Mouse (Mus musculus) forebrain, postnatal 0 days (tissue): ENCODE measurements around the gene Tango6. TPM values are rescaled to one million over a fixed set of nuclear protein-coding genes. Genes with fewer than 3 reads are reported as not detected.

Experiments
- ATAC-seq: fragments of 200-750 bp; cut with Nextera tagmentation; 2 replicates; pipeline ENCODE4 v1.8.0; 2017; ENCODE audit warnings: mild to moderate bottlenecking, moderate library complexity
- DNase-seq: peaks from one replicate; pipeline ENCODE4 v3.0.0-alpha.2; 2015
- H3K27ac ChIP-seq: fragments of 300-500 bp; sonication (generic); 2 replicates; pipeline ENCODE4 v1.5.1; 2014; ENCODE audit warnings: low read depth, mild to moderate bottlenecking, antibody characterized with exemption, low read length, moderate library complexity, mixed read lengths
- H3K27me3 ChIP-seq: fragments of 300-500 bp; sonication (generic); 2 replicates; pipeline ENCODE4 v1.6.1; 2014; ENCODE audit warnings: mild to moderate bottlenecking, low read length, mixed read lengths; ENCODE audit not compliant: insufficient read depth
- H3K36me3 ChIP-seq: fragments of 300-500 bp; sonication (generic); 2 replicates; pipeline ENCODE4 v1.6.1; 2014; ENCODE audit warnings: mild to moderate bottlenecking, moderate library complexity; ENCODE audit not compliant: insufficient read depth
- H3K4me1 ChIP-seq: fragments of 300-500 bp; sonication (generic); 2 replicates; pipeline ENCODE4 v1.6.1; 2014; ENCODE audit warnings: antibody characterized with exemption; ENCODE audit not compliant: insufficient read depth
- H3K4me2 ChIP-seq: fragments of 300-500 bp; sonication (generic); 2 replicates; pipeline ENCODE4 v1.6.1; 2014; ENCODE audit warnings: low read depth, mild to moderate bottlenecking, moderate library complexity
- H3K4me3 ChIP-seq: fragments of 300-500 bp; sonication (generic); 2 replicates; pipeline ENCODE4 v1.5.1; 2014; ENCODE audit warnings: low read depth, low read length, mixed read lengths
- H3K9ac ChIP-seq: fragments of 300-500 bp; sonication (generic); 2 replicates; pipeline ENCODE4 v1.6.1; 2014; ENCODE audit warnings: mild to moderate bottlenecking
- H3K9me3 ChIP-seq: fragments of 300-500 bp; sonication (generic); 2 replicates; pipeline ENCODE4 v1.6.1; 2016; ENCODE audit warnings: low read length
- CTCF ChIP-seq: sonication (generic); IDR thresholded peaks from 2 replicates; pipeline ENCODE4 v1.5.1; 2016; ENCODE audit warnings: antibody characterized with exemption, control low read depth, low read depth
- WGBS: fragments of 180-500 bp; shearing (Covaris S2); extraction: QIAGEN DNeasy Blood & Tissue Kit; methylation state at CpG from one replicate; pipeline ENCODE4 v1.1.7; 2014; 5-methylcytosine and 5-hydroxymethylcytosine counted together
- polyA plus RNA-seq: library from polyadenylated mRNA; unstranded; fragments of >200 nt; fragmentation: Nextera tagmentation; extraction: Ambion mirVana; gene quantifications from 2 replicates; pipeline ENCODE4 v1.2.1, GENCODE M21; 2015
- total RNA-seq: library from RNA; depleted of rRNA; stranded (reverse); fragments of >200 nt; gene quantifications from 2 replicates; pipeline ENCODE4 v1.2.3, GENCODE M21; 2014

Gene Tango6
- total and polyA plus RNA-seq, 2 experiments from 2014 or later = 3.8 to 7.5 TPM

- 85% methylated on average over 6 of the region's 6 CpGs for WGBS
- no peaks in the 10 kb centered on the region for H3K27me3 ChIP-seq
- no peak overlapping the region for H3K4me3 ChIP-seq
- no peak overlapping the region for H3K4me2 ChIP-seq
- H3K36me3 ChIP-seq = no peaks in the 10 kb centered on the region
- H3K9me3 ChIP-seq = no peaks in the 10 kb centered on the region
- DNase-seq = no peak
- H3K9ac ChIP-seq = no peak overlapping the region
- ATAC-seq = no peak
- no peaks in the 10 kb centered on the region for H3K4me1 ChIP-seq
- no peak for TF ChIP-seq CTCF
- H3K27ac ChIP-seq = no peak overlapping the region
Measured at GRCm38 (mm10) chr8:106828921-106829320, 146.1 kb downstream of the Tango6 start.

- DNase-seq (no peak), ATAC-seq (no peak)
- Histone ChIP-seq H3K4me1 (no peaks in the 10 kb centered on the region), H3K9ac (no peak overlapping the region), H3K27me3 (no peaks in the 10 kb centered on the region), H3K4me2 (no peak overlapping the region), H3K9me3 (no peaks in the 10 kb centered on the region), H3K4me3 (no peak overlapping the region), H3K36me3 (no peaks in the 10 kb centered on the region), H3K27ac (no peak overlapping the region)
- no peak for TF ChIP-seq CTCF
- WGBS = 68% methylated on average over 5 of the region's 5 CpGs
Measured at GRCm38 (mm10) chr8:106829526-106830045, 146.7 kb downstream of the Tango6 start.

GRCm38 (mm10) chr8:106834899-106835298 lies 152.0 kb downstream of the Tango6 start:
- H3K9me3 ChIP-seq = no peaks in the 10 kb centered on the region
- H3K9ac ChIP-seq = no peak overlapping the region
- no peak overlapping the region for H3K4me2 ChIP-seq
- H3K27ac ChIP-seq = no peak overlapping the region
- peaks cover 7% of the 10 kb centered on the region; the same call in 1 of the 2 replicates for H3K4me1 ChIP-seq
- DNase-seq = no peak
- H3K27me3 ChIP-seq = no peaks in the 10 kb centered on the region
- WGBS = 86% methylated on average over 1 of the region's 1 CpGs
- H3K36me3 ChIP-seq = no peaks in the 10 kb centered on the region
- ATAC-seq = no peak
- no peak for TF ChIP-seq CTCF
- no peak overlapping the region for H3K4me3 ChIP-seq

- 88% methylated on average over 6 of the region's 6 CpGs for WGBS
- DNase-seq = no peak
- TF ChIP-seq CTCF = no peak
Measured at GRCm38 (mm10) chr8:106836525-106836924, 153.7 kb downstream of the Tango6 start.

GRCm38 (mm10) chr8:106838803-106839202 lies 155.9 kb downstream of the Tango6 start:
- ATAC-seq (no peak), DNase-seq (no peak)
- WGBS = 78% methylated on average over 6 of the region's 6 CpGs
- peak overlapping the region; percentile 79 for H3K27ac ChIP-seq
- no peak overlapping the region for H3K4me3 ChIP-seq
- H3K4me1 ChIP-seq = peaks cover 7% of the 10 kb centered on the region; the same call in 1 of the 2 replicates
- no peaks in the 10 kb centered on the region for H3K27me3 ChIP-seq
- 0 out of 2 replicates have a peak overlapping the region, but pooled peaks have one; percentile 39 for H3K9ac ChIP-seq
- H3K36me3 ChIP-seq = no peaks in the 10 kb centered on the region
- H3K9me3 ChIP-seq = no peaks in the 10 kb centered on the region
- TF ChIP-seq CTCF = no peak
- no peak overlapping the region for H3K4me2 ChIP-seq

More at GRCm38 (mm10) chr8:106836525-106836924, 153.7 kb downstream of the Tango6 start:
- no peak overlapping the region for H3K27ac ChIP-seq
- no peak overlapping the region for H3K4me2 ChIP-seq
- peaks cover 7% of the 10 kb centered on the region; the same call in 1 of the 2 replicates for H3K4me1 ChIP-seq
- H3K9ac ChIP-seq = no peak overlapping the region
- H3K4me3 ChIP-seq = no peak overlapping the region
- no peaks in the 10 kb centered on the region for H3K9me3 ChIP-seq
- ATAC-seq = no peak
- no peaks in the 10 kb centered on the region for H3K36me3 ChIP-seq
- H3K27me3 ChIP-seq = no peaks in the 10 kb centered on the region

GRCm38 (mm10) chr8:106839209-106840001 lies 156.5 kb downstream of the Tango6 start:
- Histone ChIP-seq H3K4me2 (peak overlapping the region; percentile 17; the same call in 1 of the 2 replicates), H3K9me3 (no peaks in the 10 kb centered on the region), H3K4me1 (peaks cover 7% of the 10 kb centered on the region; the same call in 1 of the 2 replicates), H3K36me3 (no peaks in the 10 kb centered on the region), H3K27me3 (no peaks in the 10 kb centered on the region), H3K27ac (peak overlapping the region; percentile 79), H3K4me3 (no peak overlapping the region), H3K9ac (peak overlapping the region; percentile 39)
- WGBS = 31% methylated on average over 11 of the region's 11 CpGs
- ATAC-seq (peak; percentile 45), DNase-seq (peak; percentile 48)
- no peak for TF ChIP-seq CTCF

GRCm38 (mm10) chr8:106850034-106850433 lies 167.2 kb downstream of the Tango6 start:
- Histone ChIP-seq H3K36me3 (no peaks in the 10 kb centered on the region), H3K4me2 (no peak overlapping the region), H3K4me1 (no peaks in the 10 kb centered on the region), H3K27me3 (no peaks in the 10 kb centered on the region), H3K4me3 (no peak overlapping the region), H3K27ac (no peak overlapping the region), H3K9ac (no peak overlapping the region), H3K9me3 (no peaks in the 10 kb centered on the region)
- no peak for TF ChIP-seq CTCF
- DNase-seq (no peak), ATAC-seq (no peak)
- WGBS = 91% methylated on average over 10 of the region's 10 CpGs
